Mouse (Mus musculus): ENCODE results near the gene Cypt1. TPM values are rescaled to one million over a fixed set of nuclear protein-coding genes. Genes with fewer than 3 reads are reported as not detected.

Gene Cypt1
- not detected for total RNA-seq (2022)

GRCm38 (mm10) chrX:16522569-16522968 is at the start of gene Cypt1:
Gene Cypt1, plus strand, starts transcription at chrX:16522869.
- DNase-seq (ENCODE audit: low spot score in 2 of 2), result no peak

DNA sequence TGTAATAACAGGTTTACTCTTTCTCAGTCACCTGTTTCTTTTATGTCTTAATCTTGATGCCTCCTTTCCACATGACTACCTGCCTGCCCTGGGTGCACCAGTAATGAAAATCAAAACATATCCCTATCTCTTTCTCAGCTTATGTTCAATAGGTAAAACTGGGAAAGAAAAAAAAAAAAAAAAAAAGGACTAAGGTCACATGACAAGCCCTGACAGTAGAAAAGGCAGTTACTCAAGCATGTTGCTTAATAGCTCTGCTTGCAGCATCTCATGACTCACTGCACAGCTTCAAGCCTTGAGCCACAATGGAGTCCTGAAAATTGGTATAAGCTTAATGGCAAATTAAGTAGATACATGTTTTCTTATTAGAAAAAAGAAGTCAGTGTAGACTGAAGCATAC is 24.1 kb downstream of the Cypt1 start:
- DNase-seq (ENCODE audit: low spot score in 2 of 2), result no peak

DNA sequence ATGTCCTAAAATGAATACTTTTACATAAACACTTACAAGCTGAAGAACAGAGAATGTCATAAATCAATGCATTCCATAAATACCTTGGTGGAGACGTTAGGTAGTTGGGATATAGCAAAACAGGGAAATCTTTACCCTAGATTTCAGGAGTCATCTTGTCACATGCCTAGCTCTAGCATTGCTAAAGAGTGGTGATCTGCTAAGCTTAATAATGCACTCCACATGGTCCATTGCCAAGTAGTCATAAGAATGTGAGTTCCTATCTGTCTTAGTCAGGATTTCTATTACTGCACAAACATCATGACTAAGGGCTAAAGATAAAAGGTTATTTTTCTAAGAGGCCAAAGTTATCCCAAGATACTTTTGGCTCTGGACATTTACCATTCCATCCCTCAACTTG is 34.4 kb downstream of the Cypt1 start:
- DNase-seq (ENCODE audit: low spot score in 2 of 2), result no peak

DNA sequence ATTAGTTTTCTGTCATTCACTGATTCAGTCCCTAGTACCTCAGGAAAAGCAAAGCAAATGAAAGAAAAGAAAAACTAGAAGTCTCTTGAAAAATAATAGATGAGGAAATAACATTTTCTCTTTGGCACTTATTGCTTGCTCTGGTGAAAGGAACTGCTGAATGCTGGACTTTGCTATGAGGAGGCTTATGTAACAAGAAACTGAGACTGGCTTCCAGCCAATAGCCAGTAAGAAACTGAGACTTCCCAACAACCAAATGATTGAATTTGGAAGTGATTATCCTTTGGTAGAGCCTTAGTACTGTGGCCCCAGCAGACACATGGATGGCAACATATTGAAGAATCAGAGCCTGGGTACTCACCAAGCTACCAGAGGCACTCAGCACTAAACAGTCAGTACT is 35.8 kb downstream of the Cypt1 start:
- no peak for DNase-seq (ENCODE audit: low spot score in 2 of 2)

Other genes with a start within 250 kb of the Cypt1 start
- gene Maoa, start 96.8 kb downstream of the Cypt1 start, total RNA-seq (2022), result 1 to 10 TPM; 4.1 to 5.3 (median 4.7) TPM

Measured in gastrocnemius, adult 8-10 months (tissue).